Mouse (Mus musculus) layer of hippocampus, adult 8-10 months (tissue): ENCODE measurements around the gene Gm3667. TPM values are rescaled to one million over a fixed set of nuclear protein-coding genes. Genes with fewer than 3 reads are reported as not detected.
"Not testable (repeated sequence)": the region's sequence is repeated elsewhere in the genome, so short reads cannot be mapped to it uniquely, and the experiment has no call there.

Source experiments
- DNase-seq, 2 experiments: peaks; one replicate each; pipeline ENCODE4 v3.0.0; 2022; ENCODE audit warnings: low spot score in 2 of 2
- total RNA-seq, 4 experiments: library from RNA; stranded (reverse); gene quantifications; 2 replicates each; pipeline ENCODE4 v1.2.4; 2022

The Gm3667 gene
- total RNA-seq, result 1 to 10 TPM in 3 of 4 experiments, under 1 TPM in 1; 0.72 to 2.0 (median 1.8) TPM

- DNase-seq, result peak in 1 of 2 experiments; percentile 3
Observed at GRCm38 (mm10) chr14:6889521-6890012, at the start of gene Gm3667. Gene Gm3667, minus strand, starts transcription at chr14:6889962.

DNA sequence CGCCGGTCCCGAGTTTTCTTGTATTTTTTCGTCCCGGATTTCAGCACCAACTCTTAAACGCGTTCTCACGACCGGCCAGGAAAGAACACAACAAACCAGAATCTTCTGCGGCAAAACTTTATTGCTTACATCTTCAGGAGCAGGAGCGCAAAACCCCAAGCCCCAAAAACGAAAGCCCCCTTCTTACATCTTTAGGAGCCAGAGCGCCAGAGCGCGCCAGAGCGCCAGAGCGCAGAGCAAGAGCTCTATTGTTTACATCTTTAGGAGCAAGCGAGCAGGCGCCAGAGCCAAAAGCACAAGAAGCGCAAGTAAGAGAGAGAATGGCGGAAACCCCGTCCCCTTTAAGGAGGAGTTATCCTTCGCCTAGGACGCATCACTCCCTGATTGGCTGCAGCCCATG lies 10.1 kb upstream of the Gm3667 start:
- DNase-seq, result not testable (repeated sequence)

- DNase-seq, result peak; percentile 37 to 55
Observed at GRCm38 (mm10) chr14:6888811-6889210, 951 bp downstream of the Gm3667 start.

- DNase-seq, result not testable (repeated sequence)
Observed at GRCm38 (mm10) chr14:6840211-6840610, 49.6 kb downstream of the Gm3667 start, which contains the start of gene Gm3642. Gene Gm3642, minus strand, starts transcription at chr14:6840311.

DNA sequence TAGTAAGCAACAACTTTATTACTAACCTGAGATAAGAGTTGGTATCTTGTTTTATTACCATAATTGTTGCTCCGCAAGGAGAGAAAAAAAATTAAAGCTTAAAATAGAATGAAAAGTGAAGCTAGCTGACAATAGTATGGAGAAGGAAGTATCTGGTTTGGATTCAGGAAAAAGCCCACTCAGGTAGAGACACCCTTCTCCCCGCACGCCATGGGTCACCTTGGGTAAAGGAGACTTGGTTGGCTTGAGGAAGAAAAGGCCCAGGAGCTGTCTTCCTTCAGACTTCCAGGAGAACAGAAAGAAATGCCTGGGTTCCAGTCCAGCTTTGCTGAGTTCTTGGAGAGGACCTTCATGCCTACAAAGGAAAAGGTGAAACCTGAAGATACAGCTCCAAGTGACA lies 66.5 kb downstream of the Gm3667 start:
- not testable (repeated sequence) for DNase-seq

Other genes with a start within 250 kb of the Gm3667 start
- not detected for gene Gm10251, start 205.8 kb downstream of the Gm3667 start, total RNA-seq
- gene Gm8050, start 169.7 kb downstream of the Gm3667 start, total RNA-seq, result under 1 TPM in 3 of 4 experiments, not detected in 1; 0.30 to 0.43 (median 0.40) TPM
- gene Gm3636, start 147.6 kb downstream of the Gm3667 start, total RNA-seq, result 1 to 10 TPM; 2.8 to 5.2 (median 3.9) TPM
- under 1 TPM in 1 of 4 experiments, not detected in 3; 1.00 TPM for gene Gm8362, start 115.6 kb downstream of the Gm3667 start, total RNA-seq
- under 1 TPM in 2 of 4 experiments, not detected in 2; 0.27 to 0.57 TPM for gene Gm3642, start 49.7 kb downstream of the Gm3667 start, total RNA-seq
- gene Gm6356, start 83.9 kb upstream of the Gm3667 start, total RNA-seq, result not detected
- gene Gm10406, start 137.5 kb upstream of the Gm3667 start, total RNA-seq, result under 1 TPM in 3 of 4 experiments, not detected in 1; 0.32 to 0.63 (median 0.55) TPM
- gene Gm3685, start 155.0 kb upstream of the Gm3667 start, total RNA-seq, result not detected
- gene Gm3696, start 210.7 kb upstream of the Gm3667 start, total RNA-seq, result 1 to 10 TPM; 1.2 to 5.0 (median 2.3) TPM
- not detected for gene Gm6676, start 235.4 kb upstream of the Gm3667 start, total RNA-seq